Mouse (Mus musculus) intestine, embryonic 14.5 days (tissue): ENCODE measurements around the gene Aspscr1. TPM values are rescaled to one million over a fixed set of nuclear protein-coding genes. Genes with fewer than 3 reads are reported as not detected.
"Not testable (repeated sequence)": the region's sequence is repeated elsewhere in the genome, so short reads cannot be mapped to it uniquely, and the experiment has no call there.

ENCODE experiments used
- ATAC-seq: fragments of 200-750 bp; cut with Nextera tagmentation; replicated peaks from 2 replicates; pipeline ENCODE4 v1.8.0; 2017; ENCODE audit warnings: low read depth, moderate number of reproducible peaks, moderate TSS enrichment, moderate library complexity; ENCODE audit not compliant: low FRiP score, low TSS enrichment
- DNase-seq: peaks from one replicate; pipeline ENCODE4 v3.0.0-alpha.2; 2018; ENCODE audit warnings: low spot score
- H3K27ac ChIP-seq: fragments of 300-500 bp; sonication (generic); 2 replicates; pipeline ENCODE4 v1.5.1; 2014; ENCODE audit warnings: low read depth, mild to moderate bottlenecking, control low read depth
- H3K27me3 ChIP-seq: fragments of 300-500 bp; sonication (generic); replicated peaks from 2 replicates; pipeline ENCODE4 v1.6.1; 2014; ENCODE audit warnings: low read length, control low read depth; ENCODE audit not compliant: control insufficient read depth, insufficient read depth
- H3K36me3 ChIP-seq: fragments of 300-500 bp; sonication (generic); 2 replicates; pipeline ENCODE4 v1.6.1; 2014; ENCODE audit warnings: low read length, control low read depth; ENCODE audit not compliant: control insufficient read depth, insufficient read depth
- H3K4me1 ChIP-seq: fragments of 300-500 bp; sonication (generic); replicated peaks from 2 replicates; pipeline ENCODE4 v1.6.1; 2014; ENCODE audit warnings: low read length, control low read depth, mixed read lengths; ENCODE audit not compliant: control insufficient read depth, insufficient read depth
- H3K4me2 ChIP-seq: fragments of 300-500 bp; sonication (generic); 2 replicates; pipeline ENCODE4 v1.6.1; 2014; ENCODE audit warnings: low read length
- H3K4me3 ChIP-seq: fragments of 300-500 bp; sonication (generic); 2 replicates; pipeline ENCODE4 v1.5.1; 2014; ENCODE audit warnings: low read depth, low read length, control low read depth, mixed read lengths
- H3K9ac ChIP-seq: fragments of 300-500 bp; sonication (generic); 2 replicates; pipeline ENCODE4 v1.6.1; 2014; ENCODE audit warnings: mild to moderate bottlenecking, low read length
- H3K9me3 ChIP-seq: fragments of 300-500 bp; sonication (generic); 2 replicates; pipeline ENCODE4 v1.6.1; 2016; ENCODE audit warnings: low read length, control low read depth; ENCODE audit not compliant: control insufficient read depth
- WGBS: fragments of 180-500 bp; shearing (Covaris S2); extraction: QIAGEN DNeasy Blood & Tissue Kit; methylation state at CpG from one replicate; pipeline ENCODE4 v1.1.7; 2014; 5-methylcytosine and 5-hydroxymethylcytosine counted together
- polyA plus RNA-seq: library from polyadenylated mRNA; unstranded; fragments of >200 nt; fragmentation: Nextera tagmentation; extraction: Ambion mirVana; gene quantifications from 2 replicates; pipeline ENCODE4 v1.2.1, GENCODE M21; 2014

Aspscr1 gene
- polyA plus RNA-seq, 1 experiment from 2014 or later, result 93.2 TPM

DNA sequence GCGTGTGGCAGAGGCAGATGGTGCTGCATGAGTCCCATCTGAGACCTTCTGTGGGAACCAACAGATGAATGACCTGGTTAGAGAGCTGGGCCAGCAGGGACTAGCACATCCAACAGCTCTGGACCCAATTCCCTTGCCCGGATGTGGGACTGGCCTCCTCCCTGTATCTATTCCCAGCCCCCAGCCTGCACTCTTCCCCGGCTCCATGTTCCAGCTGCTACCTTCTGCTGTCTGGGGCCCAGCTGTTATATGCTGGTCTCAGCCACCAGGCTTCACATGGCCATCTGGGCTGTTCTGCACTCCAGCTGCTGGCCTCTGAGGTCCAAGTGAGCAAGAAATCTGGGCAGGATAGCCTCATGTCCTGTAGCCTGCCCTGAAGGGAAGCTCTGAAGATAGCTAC, 7.4 kb upstream of the Aspscr1 start:
- Histone ChIP-seq H3K36me3 (no peaks in the 10 kb centered on the region), H3K9ac (no peak overlapping the region), H3K9me3 (no peaks in the 10 kb centered on the region), H3K4me1 (peaks cover 7% of the 10 kb centered on the region), H3K4me3 (no peak overlapping the region), H3K4me2 (no peak overlapping the region), H3K27me3 (peaks cover 32% of the 10 kb centered on the region), H3K27ac (no peak overlapping the region)
- no peak for DNase-seq
- ATAC-seq, result no peak
- 64% methylated on average over 3 of the region's 3 CpGs for WGBS

GRCm38 (mm10) chr11:120666617-120667016, 6.2 kb upstream of the Aspscr1 start:
- whole genome bisulfite sequencing, result 4% methylated on average over 3 of the region's 3 CpGs
- Histone ChIP-seq H3K36me3 (no peaks in the 10 kb centered on the region), H3K27ac (no peak overlapping the region), H3K9ac (no peak overlapping the region), H3K4me2 (no peak overlapping the region), H3K9me3 (no peaks in the 10 kb centered on the region), H3K4me1 (no peaks in the 10 kb centered on the region), H3K4me3 (no peak overlapping the region), H3K27me3 (peaks cover 20% of the 10 kb centered on the region)
- DNase-seq, result no peak
- ATAC-seq, result no peak

- Histone ChIP-seq H3K9me3 (no peaks in the 10 kb centered on the region), H3K4me3 (peak overlapping the region; percentile 66), H3K36me3 (peaks cover 26% of the 10 kb centered on the region), H3K4me2 (peak overlapping the region; percentile 56), H3K27me3 (no peaks in the 10 kb centered on the region), H3K9ac (peak overlapping the region; percentile 72), H3K4me1 (no peaks in the 10 kb centered on the region; the same call in 1 of the 2 replicates), H3K27ac (peak overlapping the region; percentile 84)
- peak; percentile 10; the same call in 1 of the 2 replicates for ATAC-seq
- WGBS, result 36% methylated on average over 12 of the region's 12 CpGs
- no peak for DNase-seq
These were observed 885 bp downstream of the Aspscr1 start for GRCm38 (mm10) chr11:120673594-120674122.

GRCm38 (mm10) chr11:120675875-120676274, 3.1 kb downstream of the Aspscr1 start:
- H3K27ac ChIP-seq, H3K4me1 ChIP-seq, H3K4me3 ChIP-seq, H3K9ac ChIP-seq, ATAC-seq, H3K27me3 ChIP-seq, H3K4me2 ChIP-seq, DNase-seq, H3K9me3 ChIP-seq: not testable (repeated sequence)
- 82% methylated on average over 4 of the region's 5 CpGs for WGBS
- peaks cover 45% of the 10 kb centered on the region for H3K36me3 ChIP-seq

GRCm38 (mm10) chr11:120676951-120677350, 4.2 kb downstream of the Aspscr1 start:
- H3K27ac ChIP-seq, result no peak overlapping the region
- no peak overlapping the region for H3K9ac ChIP-seq
- ATAC-seq (no peak), DNase-seq (no peak)
- no peaks in the 10 kb centered on the region for H3K9me3 ChIP-seq
- no peaks in the 10 kb centered on the region; the same call in 1 of the 2 replicates for H3K4me1 ChIP-seq
- no peak overlapping the region for H3K4me2 ChIP-seq
- no peaks in the 10 kb centered on the region for H3K27me3 ChIP-seq
- 85% methylated on average over 4 of the region's 4 CpGs for WGBS
- H3K4me3 ChIP-seq, result no peak overlapping the region
- H3K36me3 ChIP-seq, result peaks cover 51% of the 10 kb centered on the region

DNA sequence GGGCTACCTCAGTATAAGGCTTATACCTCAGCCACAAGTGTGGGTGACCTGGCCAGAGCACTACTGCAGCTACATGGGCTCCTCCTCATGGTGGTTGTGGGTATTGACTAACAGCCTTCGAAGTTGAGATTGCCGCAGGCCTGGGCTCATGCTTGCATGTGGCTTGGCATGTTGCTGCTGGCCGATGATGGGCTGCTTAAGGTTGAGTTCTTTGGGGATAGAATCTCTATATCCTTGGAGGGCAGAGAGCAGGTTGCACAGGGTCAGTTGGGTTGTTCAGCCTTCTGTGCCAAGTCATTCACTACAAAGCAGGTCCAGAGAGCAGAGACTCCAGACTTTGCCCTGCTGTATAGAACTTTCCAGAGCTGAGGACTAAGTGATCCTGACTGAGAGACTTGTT, 7.1 kb downstream of the Aspscr1 start:
- Histone ChIP-seq H3K36me3 (peaks cover 64% of the 10 kb centered on the region), H3K4me2 (no peak overlapping the region), H3K27ac (no peak overlapping the region), H3K4me3 (no peak overlapping the region), H3K9me3 (no peaks in the 10 kb centered on the region), H3K4me1 (no peaks in the 10 kb centered on the region), H3K27me3 (no peaks in the 10 kb centered on the region), H3K9ac (no peak overlapping the region)
- 83% methylated on average over 3 of the region's 3 CpGs for WGBS
- no peak for DNase-seq
- ATAC-seq, result no peak

DNA sequence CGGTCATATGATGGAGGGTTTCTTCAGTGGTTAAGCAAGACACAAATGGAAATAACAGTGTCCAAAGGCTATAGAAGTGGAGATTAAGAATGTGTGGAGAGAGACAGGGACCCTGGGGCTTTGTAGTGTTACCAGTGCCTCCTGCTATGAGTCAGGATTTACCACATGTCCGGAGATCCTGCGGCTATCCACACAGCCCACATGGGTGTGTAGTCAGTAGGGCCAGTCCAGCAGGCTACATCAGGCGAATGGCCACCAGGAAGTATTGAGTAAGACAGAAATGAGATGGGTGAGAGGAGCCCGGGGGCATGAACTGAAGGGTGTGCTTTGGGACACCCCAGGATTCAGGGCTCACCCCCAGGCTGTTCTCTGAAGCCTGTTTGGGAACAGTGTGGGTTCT, 9.9 kb downstream of the Aspscr1 start:
- ATAC-seq (no peak), DNase-seq (no peak)
- Histone ChIP-seq H3K9ac (no peak overlapping the region), H3K36me3 (peaks cover 64% of the 10 kb centered on the region), H3K4me2 (no peak overlapping the region), H3K4me1 (no peaks in the 10 kb centered on the region), H3K27me3 (no peaks in the 10 kb centered on the region), H3K9me3 (no peaks in the 10 kb centered on the region), H3K27ac (no peak overlapping the region), H3K4me3 (no peak overlapping the region)
- WGBS, result 86% methylated on average over 5 of the region's 5 CpGs

DNA sequence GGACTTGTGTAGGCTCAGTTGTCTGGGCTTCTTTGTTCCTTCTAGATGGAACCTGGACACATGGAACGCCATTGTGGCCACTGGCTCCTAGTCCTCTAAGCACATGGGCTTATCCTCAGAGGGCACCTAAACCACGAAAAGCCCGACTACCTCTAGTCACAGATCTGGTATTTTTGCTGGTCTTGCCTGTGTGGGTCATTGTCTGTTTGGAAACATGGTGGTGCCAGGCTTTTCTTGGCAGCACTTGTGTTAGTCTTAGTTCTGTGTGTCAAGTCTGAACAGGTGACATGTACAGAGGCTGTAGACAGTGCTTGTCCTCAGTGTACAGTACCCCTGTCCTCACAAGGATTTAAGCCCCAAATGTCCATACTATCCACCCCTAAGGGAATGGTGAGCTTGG, 10.8 kb downstream of the Aspscr1 start:
- DNase-seq (no peak), ATAC-seq (no peak)
- Histone ChIP-seq H3K9ac (no peak overlapping the region), H3K4me1 (no peaks in the 10 kb centered on the region), H3K9me3 (no peaks in the 10 kb centered on the region), H3K36me3 (peaks cover 59% of the 10 kb centered on the region), H3K27ac (no peak overlapping the region), H3K27me3 (no peaks in the 10 kb centered on the region), H3K4me3 (no peak overlapping the region), H3K4me2 (no peak overlapping the region)
- 94% methylated on average over 3 of the region's 3 CpGs for WGBS

GRCm38 (mm10) chr11:120684086-120684485, 11.3 kb downstream of the Aspscr1 start:
- H3K27me3 ChIP-seq, result no peaks in the 10 kb centered on the region
- H3K4me3 ChIP-seq, result no peak overlapping the region
- no peaks in the 10 kb centered on the region for H3K4me1 ChIP-seq
- DNase-seq (no peak), ATAC-seq (no peak)
- H3K27ac ChIP-seq, result no peak overlapping the region
- WGBS, result 87% methylated on average over 2 of the region's 2 CpGs
- H3K36me3 ChIP-seq, result peaks cover 59% of the 10 kb centered on the region
- no peak overlapping the region for H3K9ac ChIP-seq
- no peaks in the 10 kb centered on the region for H3K9me3 ChIP-seq
- no peak overlapping the region for H3K4me2 ChIP-seq
